Mouse (Mus musculus): ENCODE measurements around the gene Zpbp2. TPM values are rescaled to one million over a fixed set of nuclear protein-coding genes. Genes with fewer than 3 reads are reported as not detected.

Gene Zpbp2
- total RNA-seq, 2 experiments from 2014 or later = 0.20 TPM; not detected in 1

- intact Hi-C loops (cut with DNase I) = no loop called here
- no peak for DNase-seq (ENCODE audit: low spot score in 2 of 2)
Measured at GRCm38 (mm10) chr11:98550311-98550974, 454 bp upstream of the Zpbp2 start.

- no peak for DNase-seq (ENCODE audit: low spot score in 2 of 2)
- intact Hi-C loops (cut with DNase I) = no loop called here
Measured at GRCm38 (mm10) chr11:98553966-98554365, 3.1 kb downstream of the Zpbp2 start.

GRCm38 (mm10) chr11:98555124-98555700, 4.3 kb downstream of the Zpbp2 start:
- DNase-seq (ENCODE audit: low spot score in 2 of 2) = no peak
- intact Hi-C loops (cut with DNase I) = no loop called here

- intact Hi-C loops (cut with DNase I) = no loop called here
- DNase-seq (ENCODE audit: low spot score in 2 of 2) = no peak
Measured at GRCm38 (mm10) chr11:98560942-98561341, 10.0 kb downstream of the Zpbp2 start.

GRCm38 (mm10) chr11:98563025-98563424, 12.1 kb downstream of the Zpbp2 start:
- no peak for DNase-seq (ENCODE audit: low spot score in 2 of 2)
- intact Hi-C loops (cut with DNase I) = no loop called here

- no peak for DNase-seq (ENCODE audit: low spot score in 2 of 2)
- intact Hi-C loops (cut with DNase I) = no loop called here
Measured at GRCm38 (mm10) chr11:98563921-98564414, 13.1 kb downstream of the Zpbp2 start.

- intact Hi-C loops (cut with DNase I) = no loop called here
Measured at GRCm38 (mm10) chr11:98568326-98568725, 17.4 kb downstream of the Zpbp2 start.

GRCm38 (mm10) chr11:98569461-98569860, 18.6 kb downstream of the Zpbp2 start:
- no peak for DNase-seq (ENCODE audit: low spot score in 2 of 2)
- intact Hi-C loops (cut with DNase I) = no loop called here

More at GRCm38 (mm10) chr11:98568326-98568725, 17.4 kb downstream of the Zpbp2 start:
- DNase-seq (ENCODE audit: low spot score in 2 of 2) = no peak

GRCm38 (mm10) chr11:98577776-98578175, 26.9 kb downstream of the Zpbp2 start:
- intact Hi-C loops (cut with DNase I) = no loop called here
- DNase-seq (ENCODE audit: low spot score in 2 of 2) = no peak

- DNase-seq (ENCODE audit: low spot score in 2 of 2) = no peak
- intact Hi-C loops (cut with DNase I) = no loop called here
Measured at GRCm38 (mm10) chr11:98580301-98581121, 29.6 kb downstream of the Zpbp2 start.

- no peak for DNase-seq (ENCODE audit: low spot score in 2 of 2)
- intact Hi-C loops (cut with DNase I) = no loop called here
Measured at GRCm38 (mm10) chr11:98581286-98582029, 30.6 kb downstream of the Zpbp2 start.

- intact Hi-C loops (cut with DNase I) = no loop called here
- no peak for DNase-seq (ENCODE audit: low spot score in 2 of 2)
Measured at GRCm38 (mm10) chr11:98582030-98582388, 31.1 kb downstream of the Zpbp2 start.

- no peak for DNase-seq (ENCODE audit: low spot score in 2 of 2)
- intact Hi-C loops (cut with DNase I) = no loop called here
Measured at GRCm38 (mm10) chr11:98582551-98583264, 31.8 kb downstream of the Zpbp2 start.

- no peak for DNase-seq (ENCODE audit: low spot score in 2 of 2)
- intact Hi-C loops (cut with DNase I) = no loop called here
Measured at GRCm38 (mm10) chr11:98583265-98583552, 32.3 kb downstream of the Zpbp2 start.

GRCm38 (mm10) chr11:98583571-98583970, 32.7 kb downstream of the Zpbp2 start:
- no peak for DNase-seq (ENCODE audit: low spot score in 2 of 2)
- intact Hi-C loops (cut with DNase I) = no loop called here

- intact Hi-C loops (cut with DNase I) = no loop called here
- no peak for DNase-seq (ENCODE audit: low spot score in 2 of 2)
Measured at GRCm38 (mm10) chr11:98584146-98584545, 33.2 kb downstream of the Zpbp2 start.

- intact Hi-C loops (cut with DNase I) = no loop called here
- DNase-seq (ENCODE audit: low spot score in 2 of 2) = no peak
Measured at GRCm38 (mm10) chr11:98584629-98585177, 33.8 kb downstream of the Zpbp2 start.

- DNase-seq (ENCODE audit: low spot score in 2 of 2) = peak in 1 of 2 experiments; percentile 44
- intact Hi-C loops (cut with DNase I) = no loop called here
Measured at GRCm38 (mm10) chr11:98586087-98586891, 35.4 kb downstream of the Zpbp2 start.
